28 mouse cellular contexts compared by ENCODE assay signal in the genomic region with DNA sequence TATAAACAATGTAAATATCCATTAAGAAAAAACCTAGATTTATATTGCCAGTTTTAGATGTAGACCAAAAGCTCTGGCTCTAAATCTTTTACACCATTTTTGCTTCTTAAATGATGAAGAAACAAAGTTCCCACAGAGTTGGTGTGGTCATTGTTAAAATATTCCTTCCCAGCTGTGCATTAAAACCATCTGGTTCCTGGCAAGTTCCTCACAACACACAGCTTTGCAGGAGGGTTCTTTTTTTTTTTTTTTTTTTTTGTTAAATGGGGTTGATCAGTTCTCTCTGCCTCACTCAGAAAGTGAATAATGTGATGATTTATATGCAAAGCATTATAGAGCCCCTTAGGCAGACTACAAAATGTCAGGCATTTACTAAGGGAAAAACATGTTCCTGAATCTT.
A peak's percentile ranks its signal among the peaks of the same experiment; 100 is the strongest.
DNase-seq lines count a peak whose midpoint lies in the region; ATAC-seq and TF ChIP-seq lines count a peak whose summit lies in the region.
"Had no signal": no experiment of that assay in that cellular context is flagged by ENCODE, and none has a peak within 500 bp of the region (broad histone marks: within the 10 kb centered on the region; RNA-seq: fewer than 3 reads in every experiment).

No protein-coding gene starts in this region.

- TF ChIP-seq POLR2A in brain, embryonic 14.5 days (IDR thresholded peaks at IDR 0.05; ENCODE audit: borderline replicate concordance, extremely low read depth, insufficient read depth, insufficient read length, poor library complexity, severe bottlenecking), result no peak

- H3K27ac ChIP-seq in embryonic facial prominence, embryonic 11.5 days (replicated peaks; ENCODE audit: low read depth, low read length), result no peak overlapping the region
- H3K27ac ChIP-seq in embryonic facial prominence, embryonic 10.5 days (replicated peaks), result no peak overlapping the region
- no peak overlapping the region for H3K27ac ChIP-seq in embryonic facial prominence, embryonic 14.5 days (replicated peaks; ENCODE audit: low read depth, low read length)
- H3K27ac ChIP-seq: embryonic facial prominence, embryonic 13.5 days; forebrain, embryonic 10.5 days; heart, adult 2 months; heart, embryonic 10.5 days; heart, embryonic 13.5 days; hindbrain, embryonic 14.5 days; hindbrain, postnatal 0 days had no signal

- H3K36me3 ChIP-seq in embryonic facial prominence, embryonic 11.5 days (replicated peaks; ENCODE audit: control insufficient read depth, insufficient read depth, low read depth, low read length), result no peaks in the 10 kb centered on the region
- no peaks in the 10 kb centered on the region for H3K36me3 ChIP-seq in embryonic facial prominence, embryonic 10.5 days (replicated peaks)
- no peaks in the 10 kb centered on the region for H3K36me3 ChIP-seq in embryonic facial prominence, embryonic 14.5 days (ENCODE audit: control insufficient read depth, insufficient read depth, low read length)
- H3K36me3 ChIP-seq: embryonic facial prominence, embryonic 13.5 days; forebrain, embryonic 10.5 days; heart, embryonic 10.5 days; heart, embryonic 13.5 days had no signal

- ATAC-seq in embryonic facial prominence, embryonic 11.5 days (replicated peaks; ENCODE audit: insufficient number of reproducible peaks, low FRiP score, low TSS enrichment, low read depth), result no peak
- no peak for ATAC-seq in embryonic facial prominence, embryonic 14.5 days (ENCODE audit: low read depth)
- ATAC-seq: CD4-positive, CD25-positive, alpha-beta regulatory T cell, adult 4 months; forebrain, embryonic 14.5 days; forebrain, postnatal 0 days; hindbrain, postnatal 0 days; inflammation-experienced regulatory T-cells, adult 6 months; intestine, embryonic 16.5 days had no signal

- no peaks in the 10 kb centered on the region for H3K9me3 ChIP-seq in embryonic facial prominence, embryonic 11.5 days (replicated peaks; ENCODE audit: control insufficient read depth, low read length)
- H3K9me3 ChIP-seq in embryonic facial prominence, embryonic 10.5 days, result no peaks in the 10 kb centered on the region
- H3K9me3 ChIP-seq in embryonic facial prominence, embryonic 14.5 days (ENCODE audit: control insufficient read depth, low read length), result no peaks in the 10 kb centered on the region
- H3K9me3 ChIP-seq: embryonic facial prominence, embryonic 13.5 days; forebrain, embryonic 10.5 days; heart, embryonic 10.5 days; heart, embryonic 13.5 days had no signal

- no peak overlapping the region for H3K9ac ChIP-seq in embryonic facial prominence, embryonic 11.5 days (replicated peaks; ENCODE audit: low read length)
- no peak overlapping the region for H3K9ac ChIP-seq in embryonic facial prominence, embryonic 14.5 days (ENCODE audit: low read depth, low read length)
- H3K9ac ChIP-seq: embryonic facial prominence, embryonic 13.5 days; forebrain, postnatal 0 days; heart, embryonic 13.5 days; hindbrain, embryonic 14.5 days had no signal

- no peak for TF ChIP-seq CTCF in brain, embryonic 14.5 days (IDR thresholded peaks at IDR 0.05; ENCODE audit: borderline replicate concordance, extremely low read depth, insufficient read depth, insufficient read length)

- no peak overlapping the region for H3K4me3 ChIP-seq in embryonic facial prominence, embryonic 11.5 days (ENCODE audit: low read depth, low read length)
- H3K4me3 ChIP-seq in embryonic facial prominence, embryonic 10.5 days, result no peak overlapping the region
- H3K4me3 ChIP-seq in embryonic facial prominence, embryonic 14.5 days (ENCODE audit: low read depth, low read length), result no peak overlapping the region
- H3K4me3 ChIP-seq: embryonic facial prominence, embryonic 13.5 days; forebrain, embryonic 10.5 days; heart, adult 2 months; heart, embryonic 10.5 days; heart, embryonic 13.5 days had no signal

- DNase-seq in embryonic facial prominence, embryonic 11.5 days (ENCODE audit: low spot score), result peak; percentile 52
- DNase-seq in embryonic facial prominence, embryonic 10.5 days (ENCODE audit: low spot score), result no peak
- DNase-seq in brain, embryonic 14.5 days (ENCODE audit: low read depth), result peak; percentile 2
- DNase-seq in embryonic facial prominence, embryonic 14.5 days (ENCODE audit: low spot score), result peak; percentile 41
- peak; percentile 2 for DNase-seq in mesoderm, embryonic 11.5 days (ENCODE audit: low read depth, low spot score)
- no peak for DNase-seq in ovary, postnatal 14 days (ENCODE audit: low spot score)
- DNase-seq: adrenal gland, adult 2 months; adrenal gland, postnatal 14 days; cerebellum, adult 11-12 months; cerebellum, adult 8-10 months; cerebellum, postnatal 10 days; cerebellum, postnatal 36 days; forebrain, postnatal 0 days; gastrocnemius, postnatal 10 days; gastrocnemius, postnatal 36 days; heart, adult 2 months; heart, postnatal 14 days; heart, postnatal 4 days had no signal

- no peaks in the 10 kb centered on the region for H3K27me3 ChIP-seq in embryonic facial prominence, embryonic 11.5 days (ENCODE audit: control insufficient read depth, insufficient read depth, low read length)
- no peaks in the 10 kb centered on the region for H3K27me3 ChIP-seq in embryonic facial prominence, embryonic 10.5 days (replicated peaks; ENCODE audit: low read depth, poor library complexity, severe bottlenecking)
- no peaks in the 10 kb centered on the region for H3K27me3 ChIP-seq in embryonic facial prominence, embryonic 14.5 days (replicated peaks; ENCODE audit: control insufficient read depth, insufficient read depth, low read length)
- H3K27me3 ChIP-seq: embryonic facial prominence, embryonic 13.5 days; heart, embryonic 13.5 days had no signal

- no peak overlapping the region for H3K4me2 ChIP-seq in embryonic facial prominence, embryonic 11.5 days (ENCODE audit: low read depth, low read length)
- H3K4me2 ChIP-seq in embryonic facial prominence, embryonic 14.5 days (ENCODE audit: low read depth, low read length), result no peak overlapping the region
- H3K4me2 ChIP-seq: embryonic facial prominence, embryonic 13.5 days; heart, embryonic 13.5 days; hindbrain, embryonic 14.5 days had no signal

- H3K4me1 ChIP-seq in embryonic facial prominence, embryonic 11.5 days (ENCODE audit: control insufficient read depth, insufficient read depth, low read length), result no peaks in the 10 kb centered on the region
- peaks cover 4% of the 10 kb centered on the region; the same call in 1 of the 2 replicates for H3K4me1 ChIP-seq in embryonic facial prominence, embryonic 10.5 days
- H3K4me1 ChIP-seq in embryonic facial prominence, embryonic 14.5 days (ENCODE audit: control insufficient read depth, insufficient read depth, low read length), result no peaks in the 10 kb centered on the region
- H3K4me1 ChIP-seq: embryonic facial prominence, embryonic 13.5 days; forebrain, embryonic 10.5 days; heart, embryonic 10.5 days; heart, embryonic 13.5 days had no signal

Comparison
In these comparisons a context has a peak if more than half of its experiments do, and no peak if none do; other contexts are left out.
1. DNase-seq: peak in embryonic facial prominence, embryonic 11.5 days (single experiment), brain, embryonic 14.5 days (single experiment), embryonic facial prominence, embryonic 14.5 days (single experiment) and mesoderm, embryonic 11.5 days (single experiment); none in embryonic facial prominence, embryonic 10.5 days (single experiment) and ovary, postnatal 14 days (single experiment).